Mouse (Mus musculus): ENCODE data around the gene Kif14. TPM values are rescaled to one million over a fixed set of nuclear protein-coding genes. Genes with fewer than 3 reads are reported as not detected.

The Kif14 gene
- polyA plus RNA-seq, 1 experiment: 0.34 TPM

GRCm38 (mm10) chr1:136442809-136443208, 23.3 kb upstream of the Kif14 start:
- Histone ChIP-seq H3K4me3 (ENCODE audit: low read depth, low read length) (no peak overlapping the region), H3K27ac (ENCODE audit: insufficient read depth, low read depth, low read length) (no peak overlapping the region), H3K4me1 (ENCODE audit: control insufficient read depth, insufficient read depth, insufficient read length, low read length) (no peaks in the 10 kb centered on the region), H3K36me3 (ENCODE audit: control insufficient read depth, insufficient read depth, low read length) (no peaks in the 10 kb centered on the region), H3K27me3 (ENCODE audit: control insufficient read depth, insufficient read depth, low read length) (no peaks in the 10 kb centered on the region)
- WGBS: 21% methylated on average over 9 of the region's 9 CpGs
- TF ChIP-seq CTCF (IDR thresholded peaks at IDR 0.05; ENCODE audit: extremely low read depth, insufficient read length, insufficient replicate concordance, low read depth, low read length) (no peak), POLR2A (IDR thresholded peaks at IDR 0.05; ENCODE audit: low read depth, low read length) (no peak)

- Histone ChIP-seq H3K27ac (ENCODE audit: insufficient read depth, low read depth, low read length) (no peak overlapping the region), H3K4me3 (ENCODE audit: low read depth, low read length) (no peak overlapping the region), H3K36me3 (ENCODE audit: control insufficient read depth, insufficient read depth, low read length) (no peaks in the 10 kb centered on the region), H3K4me1 (ENCODE audit: control insufficient read depth, insufficient read depth, insufficient read length, low read length) (no peaks in the 10 kb centered on the region), H3K27me3 (ENCODE audit: control insufficient read depth, insufficient read depth, low read length) (no peaks in the 10 kb centered on the region; the same call in 1 of the 2 replicates)
- TF ChIP-seq CTCF (IDR thresholded peaks at IDR 0.05; ENCODE audit: extremely low read depth, insufficient read length, insufficient replicate concordance, low read depth, low read length): no peak
- TF ChIP-seq POLR2A (IDR thresholded peaks at IDR 0.05; ENCODE audit: low read depth, low read length): no peak
- whole genome bisulfite sequencing: 57% methylated on average over 12 of the region's 12 CpGs
Measured at GRCm38 (mm10) chr1:136444555-136445255, 21.4 kb upstream of the Kif14 start.

GRCm38 (mm10) chr1:136446933-136447332, 19.2 kb upstream of the Kif14 start:
- TF ChIP-seq POLR2A (IDR thresholded peaks at IDR 0.05; ENCODE audit: low read depth, low read length) (no peak), CTCF (IDR thresholded peaks at IDR 0.05; ENCODE audit: extremely low read depth, insufficient read length, insufficient replicate concordance, low read depth, low read length) (no peak)
- Histone ChIP-seq H3K4me3 (ENCODE audit: low read depth, low read length) (no peak overlapping the region), H3K4me1 (ENCODE audit: control insufficient read depth, insufficient read depth, insufficient read length, low read length) (no peaks in the 10 kb centered on the region), H3K27me3 (ENCODE audit: control insufficient read depth, insufficient read depth, low read length) (peaks cover 5% of the 10 kb centered on the region; the same call in 1 of the 2 replicates), H3K36me3 (ENCODE audit: control insufficient read depth, insufficient read depth, low read length) (no peaks in the 10 kb centered on the region), H3K27ac (ENCODE audit: insufficient read depth, low read depth, low read length) (no peak overlapping the region)
- WGBS: 33% methylated on average over 10 of the region's 10 CpGs

GRCm38 (mm10) chr1:136447338-136447737, 18.8 kb upstream of the Kif14 start:
- TF ChIP-seq POLR2A (IDR thresholded peaks at IDR 0.05; ENCODE audit: low read depth, low read length): no peak
- no peak for TF ChIP-seq CTCF (IDR thresholded peaks at IDR 0.05; ENCODE audit: extremely low read depth, insufficient read length, insufficient replicate concordance, low read depth, low read length)
- Histone ChIP-seq H3K27me3 (ENCODE audit: control insufficient read depth, insufficient read depth, low read length) (peaks cover 5% of the 10 kb centered on the region; the same call in 1 of the 2 replicates), H3K4me1 (ENCODE audit: control insufficient read depth, insufficient read depth, insufficient read length, low read length) (no peaks in the 10 kb centered on the region), H3K4me3 (ENCODE audit: low read depth, low read length) (no peak overlapping the region), H3K36me3 (ENCODE audit: control insufficient read depth, insufficient read depth, low read length) (no peaks in the 10 kb centered on the region), H3K27ac (ENCODE audit: insufficient read depth, low read depth, low read length) (no peak overlapping the region)
- 30% methylated on average over 4 of the region's 4 CpGs for WGBS

- Histone ChIP-seq H3K36me3 (ENCODE audit: control insufficient read depth, insufficient read depth, low read length) (no peaks in the 10 kb centered on the region), H3K27ac (ENCODE audit: insufficient read depth, low read depth, low read length) (no peak overlapping the region), H3K4me3 (ENCODE audit: low read depth, low read length) (no peak overlapping the region), H3K27me3 (ENCODE audit: control insufficient read depth, insufficient read depth, low read length) (peaks cover 5% of the 10 kb centered on the region; the same call in 1 of the 2 replicates), H3K4me1 (ENCODE audit: control insufficient read depth, insufficient read depth, insufficient read length, low read length) (no peaks in the 10 kb centered on the region)
- 93% methylated on average over 6 of the region's 6 CpGs for WGBS
- TF ChIP-seq CTCF (IDR thresholded peaks at IDR 0.05; ENCODE audit: extremely low read depth, insufficient read length, insufficient replicate concordance, low read depth, low read length) (no peak), POLR2A (IDR thresholded peaks at IDR 0.05; ENCODE audit: low read depth, low read length) (no peak)
Measured at GRCm38 (mm10) chr1:136449541-136449940, 16.6 kb upstream of the Kif14 start.

GRCm38 (mm10) chr1:136450206-136450605, 15.9 kb upstream of the Kif14 start:
- TF ChIP-seq CTCF (IDR thresholded peaks at IDR 0.05; ENCODE audit: extremely low read depth, insufficient read length, insufficient replicate concordance, low read depth, low read length): no peak
- no peak for TF ChIP-seq POLR2A (IDR thresholded peaks at IDR 0.05; ENCODE audit: low read depth, low read length)
- H3K27ac ChIP-seq (ENCODE audit: insufficient read depth, low read depth, low read length): no peak overlapping the region
- peaks cover 9% of the 10 kb centered on the region for H3K27me3 ChIP-seq (ENCODE audit: control insufficient read depth, insufficient read depth, low read length)
- 72% methylated on average over 5 of the region's 5 CpGs for WGBS
- no peaks in the 10 kb centered on the region for H3K36me3 ChIP-seq (ENCODE audit: control insufficient read depth, insufficient read depth, low read length)
- no peaks in the 10 kb centered on the region for H3K4me1 ChIP-seq (ENCODE audit: control insufficient read depth, insufficient read depth, insufficient read length, low read length)
- no peak overlapping the region for H3K4me3 ChIP-seq (ENCODE audit: low read depth, low read length)

GRCm38 (mm10) chr1:136452421-136452820, 13.7 kb upstream of the Kif14 start:
- 80% methylated on average over 5 of the region's 5 CpGs for WGBS
- H3K27ac ChIP-seq (ENCODE audit: insufficient read depth, low read depth, low read length): no peak overlapping the region
- peaks cover 11% of the 10 kb centered on the region for H3K27me3 ChIP-seq (ENCODE audit: control insufficient read depth, insufficient read depth, low read length)
- TF ChIP-seq POLR2A (IDR thresholded peaks at IDR 0.05; ENCODE audit: low read depth, low read length) (no peak), CTCF (IDR thresholded peaks at IDR 0.05; ENCODE audit: extremely low read depth, insufficient read length, insufficient replicate concordance, low read depth, low read length) (no peak)
- no peak overlapping the region for H3K4me3 ChIP-seq (ENCODE audit: low read depth, low read length)
- H3K36me3 ChIP-seq (ENCODE audit: control insufficient read depth, insufficient read depth, low read length): no peaks in the 10 kb centered on the region
- no peaks in the 10 kb centered on the region for H3K4me1 ChIP-seq (ENCODE audit: control insufficient read depth, insufficient read depth, insufficient read length, low read length)

Measured in small intestine, adult 2 months (tissue).